Comparison of ENCODE assay signal across 27 mouse cellular contexts in genomic region chr1:77339701-77340100, GRCm38 (mm10).
"Had no signal": no experiment of that assay in that cellular context is flagged by ENCODE, and none has a peak within 500 bp of the region (broad histone marks: within the 10 kb centered on the region; RNA-seq: fewer than 3 reads in every experiment).

No protein-coding gene starts in this region.

- H3K27ac ChIP-seq: gastrocnemius, adult 2 months; heart, embryonic 10.5 days; hindbrain, embryonic 10.5 days; hindbrain, embryonic 12.5 days; hindbrain, embryonic 14.5 days; intestine, embryonic 15.5 days; kidney, embryonic 15.5 days; layer of hippocampus, adult 2 months; limb, embryonic 12.5 days; liver, embryonic 13.5 days had no signal

- H3K4me1 ChIP-seq: hindbrain, embryonic 12.5 days; intestine, embryonic 15.5 days; liver, embryonic 13.5 days had no signal

- DNase-seq: gastrocnemius, adult 2 months; gastrocnemius, postnatal 10 days; gastrocnemius, postnatal 25 days; heart, adult 18-20 months; heart, postnatal 10 days; heart, postnatal 4 days; kidney, adult 18-20 months; kidney, adult 8-10 months; kidney, postnatal 10 days; kidney, postnatal 25 days; layer of hippocampus, postnatal 36 days; left cerebral cortex, postnatal 4 days; liver; liver, embryonic 13.5 days had no signal

- H3K9ac ChIP-seq: heart, embryonic 12.5 days; hindbrain, embryonic 12.5 days; hindbrain, embryonic 14.5 days; intestine, embryonic 15.5 days; kidney, embryonic 15.5 days; limb, embryonic 12.5 days; liver, embryonic 13.5 days had no signal

- H3K9me3 ChIP-seq: heart, embryonic 10.5 days; heart, embryonic 12.5 days; hindbrain, embryonic 10.5 days; hindbrain, embryonic 12.5 days; intestine, embryonic 15.5 days; kidney, embryonic 15.5 days; liver, embryonic 13.5 days had no signal

- ATAC-seq: hindbrain, embryonic 16.5 days; inflammation-experienced regulatory T-cells, adult 6 months; intestine, embryonic 15.5 days; intestine, postnatal 0 days had no signal

- H3K4me3 ChIP-seq: gastrocnemius, adult 2 months; heart, embryonic 10.5 days; heart, embryonic 12.5 days; hindbrain, embryonic 10.5 days; hindbrain, embryonic 12.5 days; intestine, embryonic 15.5 days; kidney, embryonic 15.5 days; layer of hippocampus, adult 2 months; limb, embryonic 12.5 days; liver, embryonic 13.5 days had no signal

- H3K4me2 ChIP-seq: heart, embryonic 12.5 days; hindbrain, embryonic 12.5 days; hindbrain, embryonic 14.5 days; intestine, embryonic 15.5 days; limb, embryonic 12.5 days; liver, embryonic 11.5 days; liver, embryonic 13.5 days had no signal

- H3K27me3 ChIP-seq: heart, embryonic 12.5 days; hindbrain, embryonic 12.5 days; intestine, embryonic 15.5 days; kidney, embryonic 15.5 days; limb, embryonic 12.5 days; liver, embryonic 13.5 days had no signal

- H3K36me3 ChIP-seq: heart, embryonic 10.5 days; heart, embryonic 12.5 days; hindbrain, embryonic 10.5 days; hindbrain, embryonic 12.5 days; intestine, embryonic 15.5 days; kidney, embryonic 15.5 days; limb, embryonic 12.5 days; liver, embryonic 13.5 days had no signal
